Mouse (Mus musculus) megakaryocyte-erythroid progenitor cell, adult 5-6 weeks (primary cell): ENCODE measurements around the gene Ss18l2. TPM values are rescaled to one million over a fixed set of nuclear protein-coding genes. Genes with fewer than 3 reads are reported as not detected.

Experiments
- ATAC-seq: replicated peaks from 2 replicates; pipeline ENCODE4 v1.8.0; 2016; ENCODE audit warnings: mild to moderate bottlenecking, inconsistent platforms; ENCODE audit not compliant: severe bottlenecking, poor library complexity, low FRiP score, low TSS enrichment
- total RNA-seq, 2 experiments: library from RNA; stranded (forward) in 1 of 2; stranded (reverse) in 1 of 2; fragments of 200-1000, 215-1000 nt in 1 of 2; fragments of >200 nt in 1 of 2; fragmentation: Nextera tagmentation in 1 of 2; gene quantifications; 2 replicates each; pipeline ENCODE4 v1.2.3; 2014 to 2017

The Ss18l2 gene
- total RNA-seq, 2 experiments from 2014 or later, result 54.4 to 77.0 TPM

GRCm38 (mm10) chr9:121756785-121757184, 46.7 kb downstream of the Ss18l2 start:
- no peak for ATAC-seq

GRCm38 (mm10) chr9:121757432-121757831, 47.3 kb downstream of the Ss18l2 start:
- ATAC-seq, result peak; percentile 43

- no peak for ATAC-seq
Observed at GRCm38 (mm10) chr9:121757835-121758814, 48.0 kb downstream of the Ss18l2 start.

- ATAC-seq, result peak; percentile 23; the same call in 1 of the 2 replicates
Observed at GRCm38 (mm10) chr9:121759091-121760081, 49.3 kb downstream of the Ss18l2 start, which contains the start of gene Zfp651. TSS of gene Zfp651 (plus strand) at chr9:121759330.

GRCm38 (mm10) chr9:121760271-121761090, 50.4 kb downstream of the Ss18l2 start:
- ATAC-seq, result no peak

GRCm38 (mm10) chr9:121761091-121761665, 51.0 kb downstream of the Ss18l2 start:
- no peak for ATAC-seq

- no peak for ATAC-seq
Observed at GRCm38 (mm10) chr9:121761787-121762186, 51.7 kb downstream of the Ss18l2 start.

GRCm38 (mm10) chr9:121762248-121762647, 52.1 kb downstream of the Ss18l2 start:
- no peak for ATAC-seq

- ATAC-seq, result no peak
Observed at GRCm38 (mm10) chr9:121762761-121763160, 52.6 kb downstream of the Ss18l2 start.

Other genes starting within 250 kb of the Ss18l2 start
- not detected in 2 replicates for gene Cck, start 214.6 kb upstream of the Ss18l2 start, total RNA-seq (2014; fragmentation: Nextera tagmentation)
- gene Cck, start 214.6 kb upstream of the Ss18l2 start, total RNA-seq (2017), result not detected in 2 replicates
- not detected in 2 replicates for gene Lyzl4, start 68.2 kb upstream of the Ss18l2 start, total RNA-seq (2014; fragmentation: Nextera tagmentation)
- not detected in 2 replicates for gene Lyzl4, start 68.2 kb upstream of the Ss18l2 start, total RNA-seq (2017)
- not detected in 2 replicates for gene Vipr1, start 67.6 kb upstream of the Ss18l2 start, total RNA-seq (2014; fragmentation: Nextera tagmentation)
- not detected in 2 replicates for gene Vipr1, start 67.6 kb upstream of the Ss18l2 start, total RNA-seq (2017)
- gene Sec22c, start 4.8 kb upstream of the Ss18l2 start, total RNA-seq (2014; fragmentation: Nextera tagmentation), result 9.4 and 10.9 TPM in 2 replicates
- gene Sec22c, start 4.8 kb upstream of the Ss18l2 start, total RNA-seq (2017), result 1.9 and 3.1 TPM in 2 replicates
- 161 and 173 TPM in 2 replicates for gene Nktr, start 8.8 kb downstream of the Ss18l2 start, total RNA-seq (2014; fragmentation: Nextera tagmentation)
- gene Nktr, start 8.8 kb downstream of the Ss18l2 start, total RNA-seq (2017), result 132 and 146 TPM in 2 replicates
- not detected in 2 replicates for gene Zfp651, start 49.0 kb downstream of the Ss18l2 start, total RNA-seq (2014; fragmentation: Nextera tagmentation)
- not detected in 2 replicates for gene Zfp651, start 49.0 kb downstream of the Ss18l2 start, total RNA-seq (2017)
- not detected in 2 replicates for gene Klhl40, start 67.3 kb downstream of the Ss18l2 start, total RNA-seq (2014; fragmentation: Nextera tagmentation)
- not detected in 2 replicates for gene Klhl40, start 67.3 kb downstream of the Ss18l2 start, total RNA-seq (2017)
- gene Hhatl, start 82.2 kb downstream of the Ss18l2 start, total RNA-seq (2014; fragmentation: Nextera tagmentation), result not detected in 2 replicates
- not detected in 2 replicates for gene Hhatl, start 82.2 kb downstream of the Ss18l2 start, total RNA-seq (2017)
- not detected in 2 replicates for gene Ccdc13, start 129.1 kb downstream of the Ss18l2 start, total RNA-seq (2014; fragmentation: Nextera tagmentation)
- gene Ccdc13, start 129.1 kb downstream of the Ss18l2 start, total RNA-seq (2017), result not detected in 2 replicates
- 119 and 156 TPM in 2 replicates for gene Higd1a, start 148.0 kb downstream of the Ss18l2 start, total RNA-seq (2014; fragmentation: Nextera tagmentation)
- 28.6 and 33.5 TPM in 2 replicates for gene Higd1a, start 148.0 kb downstream of the Ss18l2 start, total RNA-seq (2017)
- gene Ackr2, start 188.0 kb downstream of the Ss18l2 start, total RNA-seq (2014; fragmentation: Nextera tagmentation), result not detected in 2 replicates
- not detected in 2 replicates for gene Ackr2, start 188.0 kb downstream of the Ss18l2 start, total RNA-seq (2017)
- gene Cyp8b1, start 206.0 kb downstream of the Ss18l2 start, total RNA-seq (2014; fragmentation: Nextera tagmentation), result not detected in 2 replicates
- not detected in 2 replicates for gene Cyp8b1, start 206.0 kb downstream of the Ss18l2 start, total RNA-seq (2017)
- gene Fam198a, start 240.7 kb downstream of the Ss18l2 start, total RNA-seq (2014; fragmentation: Nextera tagmentation), result not detected in 2 replicates
- 1.3 TPM in 1 of 2 replicates, not detected in the other for gene Fam198a, start 240.7 kb downstream of the Ss18l2 start, total RNA-seq (2017)